Mouse (Mus musculus) granulocyte monocyte progenitor cell, adult 5-6 weeks (primary cell): ENCODE measurements around the gene Krt75. TPM values are rescaled to one million over a fixed set of nuclear protein-coding genes. Genes with fewer than 3 reads are reported as not detected.
"Not testable (repeated sequence)": the region's sequence is repeated elsewhere in the genome, so short reads cannot be mapped to it uniquely, and the experiment has no call there.

Experiments used
- ATAC-seq: replicated peaks from 2 replicates; pipeline ENCODE4 v1.8.0; 2016; ENCODE audit warnings: mild to moderate bottlenecking, moderate TSS enrichment, inconsistent platforms; ENCODE audit not compliant: poor library complexity, severe bottlenecking
- total RNA-seq, 2 experiments: library from RNA; stranded (forward) in 1 of 2; stranded (reverse) in 1 of 2; fragments of 200-712, 200-1000 nt in 1 of 2; fragments of >200 nt in 1 of 2; fragmentation: Nextera tagmentation in 1 of 2; gene quantifications; 2 replicates each; pipeline ENCODE4 v1.2.3; 2014 to 2017

Gene Krt75
- total RNA-seq, 2 experiments from 2014 or later, result not detected

- no peak; the same call in 1 of the 2 replicates for ATAC-seq
Observed at GRCm38 (mm10) chr15:101519792-101520191, 53.9 kb downstream of the Krt75 start.

DNA sequence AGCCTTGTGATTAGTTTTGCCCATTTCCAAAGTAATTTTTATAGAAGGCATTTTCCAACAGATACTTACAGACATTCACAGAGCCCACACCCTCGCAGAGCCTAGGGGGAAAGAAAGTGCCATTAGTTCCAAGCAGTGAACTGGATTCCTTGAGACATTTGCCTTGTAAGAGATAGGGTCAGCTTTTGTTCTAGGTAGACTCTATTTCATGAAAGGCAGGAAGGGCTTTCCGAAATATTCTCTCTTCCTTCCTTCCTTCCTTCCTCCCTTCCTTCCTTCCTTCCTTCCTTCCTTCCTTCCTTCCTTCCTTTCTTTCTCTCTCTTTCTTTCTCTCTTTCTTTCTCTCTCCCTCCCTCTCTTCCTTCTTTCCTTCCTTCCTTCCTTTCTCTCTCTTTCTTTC is 56.5 kb downstream of the Krt75 start, which contains the start of gene Gm49425:
Gene Gm49425 (minus strand): TSS at position 101 of the 400 bp plus-strand sequence.
- ATAC-seq, result not testable (repeated sequence)

Other genes with a start within 250 kb of the Krt75 start
- gene Krt80, start 203.7 kb downstream of the Krt75 start, total RNA-seq (2014; fragmentation: Nextera tagmentation), result 3.2 and 4.2 TPM in 2 replicates
- 1.2 and 1.3 TPM in 2 replicates for gene Krt80, start 203.7 kb downstream of the Krt75 start, total RNA-seq (2017)
- 0.21 and 0.67 TPM in 2 replicates for gene Krt7, start 162.9 kb downstream of the Krt75 start, total RNA-seq (2014; fragmentation: Nextera tagmentation)
- gene Krt7, start 162.9 kb downstream of the Krt75 start, total RNA-seq (2017), result 0.39 TPM in 1 of 2 replicates, not detected in the other
- gene Krt87, start 135.1 kb downstream of the Krt75 start, total RNA-seq (2014; fragmentation: Nextera tagmentation), result not detected in 2 replicates
- gene Krt87, start 135.1 kb downstream of the Krt75 start, total RNA-seq (2017), result not detected in 2 replicates
- gene Krt88, start 126.2 kb downstream of the Krt75 start, total RNA-seq (2014; fragmentation: Nextera tagmentation), result not detected in 2 replicates
- gene Krt88, start 126.2 kb downstream of the Krt75 start, total RNA-seq (2017), result not detected in 2 replicates
- gene Krt81, start 110.2 kb downstream of the Krt75 start, total RNA-seq (2014; fragmentation: Nextera tagmentation), result not detected in 2 replicates
- gene Krt81, start 110.2 kb downstream of the Krt75 start, total RNA-seq (2017), result not detected in 2 replicates
- not detected in 2 replicates for gene Krt86, start 100.4 kb downstream of the Krt75 start, total RNA-seq (2014; fragmentation: Nextera tagmentation)
- gene Krt86, start 100.4 kb downstream of the Krt75 start, total RNA-seq (2017), result not detected in 2 replicates
- not detected in 2 replicates for gene Krt83, start 82.4 kb downstream of the Krt75 start, total RNA-seq (2014; fragmentation: Nextera tagmentation)
- 0.34 TPM in 1 of 2 replicates, not detected in the other for gene Krt83, start 82.4 kb downstream of the Krt75 start, total RNA-seq (2017)
- gene Gm49425, start 56.6 kb downstream of the Krt75 start, total RNA-seq (2014; fragmentation: Nextera tagmentation), result not detected in 2 replicates
- gene Gm49425, start 56.6 kb downstream of the Krt75 start, total RNA-seq (2017), result not detected in 2 replicates
- gene Krt84, start 41.1 kb downstream of the Krt75 start, total RNA-seq (2014; fragmentation: Nextera tagmentation), result not detected in 2 replicates
- gene Krt84, start 41.1 kb downstream of the Krt75 start, total RNA-seq (2017), result not detected in 2 replicates
- not detected in 2 replicates for gene Krt82, start 23.2 kb downstream of the Krt75 start, total RNA-seq (2014; fragmentation: Nextera tagmentation)
- gene Krt82, start 23.2 kb downstream of the Krt75 start, total RNA-seq (2017), result not detected in 2 replicates
- not detected in 2 replicates for gene Krt90, start 11.0 kb downstream of the Krt75 start, total RNA-seq (2014; fragmentation: Nextera tagmentation)
- gene Krt90, start 11.0 kb downstream of the Krt75 start, total RNA-seq (2017), result not detected in 2 replicates
- not detected in 2 replicates for gene Gm5414, start 54.3 kb upstream of the Krt75 start, total RNA-seq (2014; fragmentation: Nextera tagmentation)
- gene Gm5414, start 54.3 kb upstream of the Krt75 start, total RNA-seq (2017), result not detected in 2 replicates
- not detected in 2 replicates for gene Gm5478, start 73.5 kb upstream of the Krt75 start, total RNA-seq (2014; fragmentation: Nextera tagmentation)
- not detected in 2 replicates for gene Gm5478, start 73.5 kb upstream of the Krt75 start, total RNA-seq (2017)
- not detected in 2 replicates for gene Krt6b, start 106.4 kb upstream of the Krt75 start, total RNA-seq (2014; fragmentation: Nextera tagmentation)
- gene Krt6b, start 106.4 kb upstream of the Krt75 start, total RNA-seq (2017), result not detected in 2 replicates
- not detected in 2 replicates for gene Krt6a, start 120.4 kb upstream of the Krt75 start, total RNA-seq (2014; fragmentation: Nextera tagmentation)
- not detected in 2 replicates for gene Krt6a, start 120.4 kb upstream of the Krt75 start, total RNA-seq (2017)
- not detected in 2 replicates for gene Krt5, start 139.0 kb upstream of the Krt75 start, total RNA-seq (2014; fragmentation: Nextera tagmentation)
- gene Krt5, start 139.0 kb upstream of the Krt75 start, total RNA-seq (2017), result not detected in 2 replicates
- not detected in 2 replicates for gene Krt71, start 169.2 kb upstream of the Krt75 start, total RNA-seq (2014; fragmentation: Nextera tagmentation)
- gene Krt71, start 169.2 kb upstream of the Krt75 start, total RNA-seq (2017), result not detected in 2 replicates
- gene Krt72, start 212.6 kb upstream of the Krt75 start, total RNA-seq (2014; fragmentation: Nextera tagmentation), result not detected in 2 replicates
- not detected in 2 replicates for gene Krt72, start 212.6 kb upstream of the Krt75 start, total RNA-seq (2017)
- not detected in 2 replicates for gene Krt73, start 228.4 kb upstream of the Krt75 start, total RNA-seq (2014; fragmentation: Nextera tagmentation)
- gene Krt73, start 228.4 kb upstream of the Krt75 start, total RNA-seq (2017), result not detected in 2 replicates
- gene Krt2, start 244.3 kb upstream of the Krt75 start, total RNA-seq (2014; fragmentation: Nextera tagmentation), result not detected in 2 replicates
- not detected in 2 replicates for gene Krt2, start 244.3 kb upstream of the Krt75 start, total RNA-seq (2017)